Mouse (Mus musculus) left cerebral cortex, postnatal 14 days (tissue): ENCODE results near the gene Slc29a1. TPM values are rescaled to one million over a fixed set of nuclear protein-coding genes. Genes with fewer than 3 reads are reported as not detected.
A peak's percentile ranks its signal among the peaks of the same experiment; 100 is the strongest.

ENCODE experiments used
- DNase-seq, 2 experiments: peaks; one replicate each; pipeline ENCODE4 v3.0.0; 2021 to 2022; ENCODE audit warnings: low spot score in 2 of 2, mixed read lengths in 1 of 2
- intact Hi-C: fragments of 180-260 bp; cut with DNase I; formaldehyde crosslinking; loops from one replicate; pipeline ENCODE4 v1.15.1; 2025
- total RNA-seq, 2 experiments: library from RNA; stranded (reverse); gene quantifications; 2 replicates each; pipeline ENCODE4 v1.2.3; 2021

The Slc29a1 gene
- total RNA-seq, 2 experiments from 2014 or later, result 21.0 to 24.4 TPM

DNA sequence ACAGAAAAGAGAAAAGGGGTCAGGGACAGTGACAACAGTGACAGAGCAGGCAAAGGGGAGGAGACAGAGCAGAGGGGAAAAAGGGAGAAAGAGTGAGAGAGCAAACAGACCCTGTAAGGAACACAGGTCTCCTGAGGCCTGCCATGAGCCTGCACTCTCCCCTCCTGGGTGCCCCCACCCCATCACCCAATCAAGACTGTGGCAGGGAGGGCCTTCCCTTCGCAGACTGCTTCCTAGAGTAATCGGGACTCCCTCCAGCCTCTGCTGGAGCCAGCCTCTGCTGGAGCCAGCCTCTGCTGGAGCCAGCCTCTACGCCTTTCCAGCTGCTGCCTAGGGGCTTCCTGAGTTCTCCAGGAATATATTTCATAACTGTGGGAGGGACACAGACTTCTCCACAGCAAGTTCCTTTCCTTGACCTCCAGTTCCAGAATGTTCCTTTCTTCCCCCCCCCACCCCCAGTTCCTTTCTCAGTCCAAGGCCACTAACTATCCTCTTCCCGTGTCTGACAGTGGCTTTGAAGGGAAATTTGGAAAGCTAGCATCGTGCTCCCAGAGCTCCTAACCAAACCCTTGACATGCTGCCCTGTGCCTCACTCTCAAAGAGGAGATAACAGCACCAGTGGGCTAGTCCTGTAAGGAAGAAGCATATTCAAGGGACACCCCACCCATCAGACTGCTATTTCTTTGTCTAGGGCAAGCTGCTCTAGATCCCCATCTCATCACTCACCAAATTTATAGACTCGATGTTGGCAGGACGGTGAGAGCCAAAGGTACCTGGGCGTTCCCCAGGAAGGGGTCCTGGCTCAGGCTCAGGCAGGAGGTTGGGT is 6.6 kb downstream of the Slc29a1 start:
- intact Hi-C loops, result no loop called here
- no peak for DNase-seq

DNA sequence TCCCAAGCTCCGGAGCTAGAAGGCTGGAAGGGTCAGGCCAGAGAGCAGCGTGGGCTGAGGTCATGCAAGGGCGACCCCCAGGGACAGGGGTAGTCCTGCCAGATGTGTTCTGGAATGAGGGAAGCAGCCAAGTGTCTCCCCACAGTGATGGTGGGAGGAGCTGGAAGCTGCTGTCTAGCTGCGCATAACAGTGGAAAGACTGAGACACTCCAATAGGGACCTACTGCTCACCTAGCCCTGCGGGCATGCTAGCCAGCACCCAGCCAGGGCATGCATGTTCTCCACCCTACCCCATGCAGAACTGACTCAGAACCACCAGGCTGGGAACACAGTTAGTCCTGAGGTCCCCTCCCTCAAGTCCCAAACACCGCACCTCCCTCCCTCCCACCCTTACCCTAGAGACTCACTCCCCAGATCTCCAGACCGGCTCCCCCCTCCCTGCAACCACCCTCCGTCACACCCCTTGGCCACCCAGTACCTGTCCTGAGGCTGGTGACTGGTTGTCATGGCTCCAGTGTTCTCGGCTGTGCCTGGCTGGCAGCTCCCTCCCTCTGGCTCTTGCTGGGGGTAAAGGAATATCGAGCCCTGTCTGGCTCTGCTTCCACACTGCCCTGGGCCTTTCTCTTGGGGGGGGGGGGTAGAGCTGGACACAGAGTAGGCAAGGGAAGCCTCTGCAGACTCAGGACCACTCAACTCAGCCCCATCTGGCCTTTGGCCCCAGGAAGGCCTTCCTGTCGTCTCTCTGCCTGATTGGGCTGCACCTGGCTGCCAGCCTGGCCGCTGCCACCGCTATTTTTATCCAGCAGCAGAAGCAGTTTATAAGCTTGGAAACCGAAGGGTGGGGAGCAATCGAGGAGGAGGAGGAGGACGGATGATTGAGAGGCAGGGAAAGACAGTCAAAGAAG is 7.5 kb downstream of the Slc29a1 start:
- intact Hi-C loops, result no loop called here
- DNase-seq, result no peak

- DNase-seq, result no peak
- intact Hi-C loops, result no loop called here
These were observed 9.0 kb downstream of the Slc29a1 start for GRCm38 (mm10) chr17:45590410-45590809.

GRCm38 (mm10) chr17:45589844-45590243 is 9.6 kb downstream of the Slc29a1 start:
- intact Hi-C loops, result no loop called here
- no peak for DNase-seq

DNA sequence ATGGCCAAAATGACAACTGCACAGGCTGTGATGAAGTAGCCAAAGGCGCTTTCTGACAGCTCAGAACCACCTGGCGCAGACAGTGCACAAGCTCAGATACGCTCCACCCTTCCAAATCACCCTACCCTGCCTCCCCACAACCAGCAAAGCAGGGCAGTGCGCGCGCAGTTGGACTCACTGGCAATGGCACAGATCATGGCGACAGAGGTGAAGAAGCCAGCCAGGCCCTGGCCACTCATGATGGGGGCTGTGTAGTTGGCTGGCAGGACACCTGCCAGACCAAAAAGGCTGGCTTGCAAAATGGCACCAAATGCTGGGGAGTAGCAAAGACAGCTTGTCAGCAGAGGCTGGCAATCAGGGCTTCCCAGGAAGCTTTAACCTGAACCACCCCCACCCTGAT is 10.2 kb downstream of the Slc29a1 start:
- intact Hi-C loops, result no loop called here

GRCm38 (mm10) chr17:45588370-45588769 is 11.0 kb downstream of the Slc29a1 start:
- DNase-seq, result no peak
- intact Hi-C loops, result no loop called here

More for the DNA sequence above, 10.2 kb downstream of the Slc29a1 start:
- DNase-seq, result no peak

- DNase-seq, result no peak
- intact Hi-C loops, result no loop called here
These were observed 13.0 kb downstream of the Slc29a1 start for GRCm38 (mm10) chr17:45586449-45586837.

GRCm38 (mm10) chr17:45585725-45586448 is 13.5 kb downstream of the Slc29a1 start:
- intact Hi-C loops, result loop anchor here (2.0 kb wide), 1 partner anchor 41 kb away; no protein-coding TSS in a partner anchor
- DNase-seq, result no peak

DNA sequence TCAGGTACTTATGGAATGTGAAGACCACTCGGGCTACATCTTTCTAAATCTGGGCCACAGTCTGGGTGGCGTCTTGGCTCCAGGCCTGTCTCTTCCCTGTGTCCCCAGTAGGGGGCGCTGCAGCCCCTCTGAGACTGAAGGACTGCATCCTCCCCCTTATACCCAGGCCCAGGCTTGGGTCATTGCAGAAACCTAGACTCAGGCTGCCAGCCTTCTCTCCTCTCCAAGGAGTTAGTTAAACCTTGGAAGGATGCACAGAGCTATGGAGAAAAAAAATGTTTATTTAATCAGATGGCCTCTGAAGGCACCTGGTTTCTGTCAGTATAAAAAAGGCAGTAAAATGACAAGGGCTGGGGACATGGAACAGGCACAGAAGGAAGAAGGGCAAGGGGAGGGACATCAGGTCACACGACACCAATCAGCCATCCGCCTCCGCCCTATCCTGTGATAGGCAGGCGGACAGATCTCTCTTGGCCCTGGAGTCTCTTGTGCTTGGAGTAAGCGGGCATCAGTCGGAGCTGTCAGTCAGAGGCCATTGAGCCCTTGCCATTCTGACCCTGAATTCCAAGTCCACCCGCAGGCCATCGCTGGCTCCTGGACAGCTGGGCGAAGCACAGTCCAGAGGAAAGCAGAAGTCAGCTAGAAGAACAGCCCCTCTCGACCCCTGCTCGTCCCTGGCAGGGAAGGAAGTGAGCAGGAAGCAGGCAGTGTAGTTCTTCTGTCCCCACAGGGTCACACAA is 14.3 kb downstream of the Slc29a1 start:
- intact Hi-C loops, result loop anchor here (2.0 to 5.0 kb wide), 2 partner anchors 42 to 132 kb away; no protein-coding TSS in a partner anchor
- peak; percentile 79 to 92 for DNase-seq

GRCm38 (mm10) chr17:45584096-45584896 is 15.1 kb downstream of the Slc29a1 start:
- intact Hi-C loops, result loop anchor here (2.0 to 5.0 kb wide), 2 partner anchors 43 to 133 kb away; no protein-coding TSS in a partner anchor
- DNase-seq, result peak; percentile 67 to 77

DNA sequence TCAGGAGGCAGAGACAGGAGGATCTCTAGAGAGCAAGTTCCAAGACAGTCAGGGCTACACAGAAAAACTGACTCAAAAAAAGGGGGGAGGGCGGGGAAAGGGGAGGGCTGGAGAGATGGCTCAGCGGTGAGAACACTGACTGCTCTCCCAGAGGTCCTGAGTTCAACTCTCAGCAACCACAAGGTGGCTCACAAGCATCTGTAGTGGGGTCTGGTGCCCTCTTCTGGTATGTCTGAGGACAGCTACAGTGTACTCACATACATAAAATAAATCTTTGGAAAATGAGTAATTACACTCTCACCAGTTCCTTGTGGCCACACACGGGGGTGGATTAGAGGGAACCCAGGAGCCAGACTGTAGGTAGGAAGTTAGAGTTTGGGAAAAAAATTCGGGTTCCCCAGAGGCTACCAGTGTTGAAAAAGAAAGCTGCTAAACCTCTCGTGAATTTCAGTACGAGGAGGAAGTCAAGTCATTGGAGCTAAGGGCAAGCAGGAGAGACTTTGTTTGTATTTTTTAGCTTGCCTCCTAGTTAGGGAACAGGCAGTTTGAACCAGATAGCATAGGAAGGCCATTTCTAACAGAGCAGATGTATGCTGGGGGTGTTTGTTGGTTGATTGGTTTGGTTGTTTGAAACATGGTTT is 16.6 kb downstream of the Slc29a1 start:
- intact Hi-C loops, result loop anchor here (5.0 kb wide), 1 partner anchor 134 kb away; no protein-coding TSS in a partner anchor

GRCm38 (mm10) chr17:45582188-45582587 is 17.2 kb downstream of the Slc29a1 start:
- no peak for DNase-seq
- intact Hi-C loops, result loop anchor here (5.0 kb wide), 1 partner anchor 135 kb away; no protein-coding TSS in a partner anchor

More for the DNA sequence above, 16.6 kb downstream of the Slc29a1 start:
- DNase-seq, result no peak

DNA sequence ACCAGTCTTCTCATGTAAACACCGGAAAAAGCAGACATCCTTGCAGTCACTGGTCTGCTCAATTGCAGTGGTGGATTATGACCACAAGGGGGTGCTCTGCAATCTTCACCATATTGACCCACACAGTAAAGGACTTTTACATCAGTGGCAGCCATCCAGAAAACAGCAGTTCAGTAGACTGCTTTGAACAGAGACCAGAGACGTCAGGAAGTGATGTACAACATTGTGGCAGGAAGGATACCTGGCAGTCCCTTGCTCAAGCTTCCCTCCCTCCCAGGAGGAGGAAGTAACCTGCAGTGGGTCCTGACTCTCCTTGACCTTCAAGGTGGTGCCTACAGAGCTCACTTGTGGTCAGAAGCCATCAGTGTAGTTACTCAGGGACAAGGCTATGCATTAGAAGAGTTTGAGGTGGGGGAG is 17.8 kb downstream of the Slc29a1 start:
- intact Hi-C loops, result loop anchor here (5.0 kb wide), 1 partner anchor 136 kb away; no protein-coding TSS in a partner anchor
- DNase-seq, result peak; percentile 75 to 82

DNA sequence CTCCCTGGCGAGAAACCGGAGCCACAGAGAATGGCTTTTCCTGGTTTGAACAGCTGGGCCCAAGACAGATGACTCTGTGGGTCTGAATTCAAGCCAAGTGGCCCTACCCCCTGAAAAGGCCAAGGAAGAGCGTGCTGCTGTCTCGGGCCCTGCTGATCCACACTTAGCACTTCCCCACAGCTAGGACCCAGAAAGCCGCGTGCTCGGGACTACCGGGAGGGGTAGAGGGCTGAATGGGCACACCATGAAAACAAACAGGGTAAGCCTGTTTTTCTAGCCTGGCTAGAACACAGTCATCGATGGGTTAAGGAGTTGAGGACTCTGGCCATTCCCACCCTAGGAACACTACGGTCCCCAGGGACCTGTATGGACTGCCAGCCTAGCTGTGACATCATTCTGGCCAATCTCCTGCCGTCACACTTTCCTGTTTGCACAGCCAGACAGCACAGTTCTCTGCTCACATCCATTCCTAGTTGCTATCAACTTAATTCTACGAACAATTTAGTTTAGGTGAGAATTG is 18.4 kb downstream of the Slc29a1 start:
- DNase-seq, result no peak
- intact Hi-C loops, result loop anchor here (5.0 kb wide), 1 partner anchor 136 kb away; no protein-coding TSS in a partner anchor

- intact Hi-C loops, result no loop called here
- no peak for DNase-seq
These were observed 19.9 kb downstream of the Slc29a1 start for GRCm38 (mm10) chr17:45579554-45579953.

GRCm38 (mm10) chr17:45578843-45579242 is 20.6 kb downstream of the Slc29a1 start:
- intact Hi-C loops, result no loop called here
- DNase-seq, result no peak

DNA sequence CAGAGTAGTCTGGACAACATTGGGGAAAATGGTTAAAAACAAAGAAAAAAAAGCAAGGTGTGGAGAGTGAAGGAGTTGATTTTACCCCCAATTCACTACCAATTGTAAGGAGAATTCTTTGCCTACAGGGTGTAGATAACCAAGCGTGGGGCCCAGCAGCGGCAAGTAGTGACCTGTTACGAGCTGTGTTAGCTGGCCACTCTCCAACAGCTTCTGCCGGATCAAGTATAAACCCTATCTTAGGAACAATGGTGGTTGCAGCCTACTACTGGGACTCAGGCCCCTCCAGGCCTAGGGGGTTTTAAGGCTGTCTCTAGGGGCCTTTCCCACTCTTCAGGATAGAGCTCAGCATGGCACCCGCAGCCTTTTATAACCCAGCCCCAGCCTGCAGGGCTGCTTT is 21.2 kb downstream of the Slc29a1 start:
- no peak for DNase-seq
- intact Hi-C loops, result no loop called here
